Mouse (Mus musculus) monocyte, adult 5-6 weeks (primary cell): Measurements from ENCODE around the gene Hivep3. TPM values are rescaled to one million over a fixed set of nuclear protein-coding genes. Genes with fewer than 3 reads are reported as not detected.

Experiments
- ATAC-seq: fragments of 153-309, 156-312 bp; replicated peaks from 2 replicates; pipeline ENCODE4 v1.8.0; 2017; ENCODE audit warnings: mild to moderate bottlenecking; ENCODE audit not compliant: low TSS enrichment, insufficient number of reproducible peaks, severe bottlenecking, poor library complexity, low FRiP score
- total RNA-seq: library from RNA; stranded (forward); fragments of 200-1000, 200-491, 200-594 nt; gene quantifications from 3 replicates; pipeline ENCODE4 v1.2.3, GENCODE M21; 2017

Hivep3 gene
- 3.1 to 14.0 TPM (median 4.5 TPM) in 3 replicates for total RNA-seq

DNA sequence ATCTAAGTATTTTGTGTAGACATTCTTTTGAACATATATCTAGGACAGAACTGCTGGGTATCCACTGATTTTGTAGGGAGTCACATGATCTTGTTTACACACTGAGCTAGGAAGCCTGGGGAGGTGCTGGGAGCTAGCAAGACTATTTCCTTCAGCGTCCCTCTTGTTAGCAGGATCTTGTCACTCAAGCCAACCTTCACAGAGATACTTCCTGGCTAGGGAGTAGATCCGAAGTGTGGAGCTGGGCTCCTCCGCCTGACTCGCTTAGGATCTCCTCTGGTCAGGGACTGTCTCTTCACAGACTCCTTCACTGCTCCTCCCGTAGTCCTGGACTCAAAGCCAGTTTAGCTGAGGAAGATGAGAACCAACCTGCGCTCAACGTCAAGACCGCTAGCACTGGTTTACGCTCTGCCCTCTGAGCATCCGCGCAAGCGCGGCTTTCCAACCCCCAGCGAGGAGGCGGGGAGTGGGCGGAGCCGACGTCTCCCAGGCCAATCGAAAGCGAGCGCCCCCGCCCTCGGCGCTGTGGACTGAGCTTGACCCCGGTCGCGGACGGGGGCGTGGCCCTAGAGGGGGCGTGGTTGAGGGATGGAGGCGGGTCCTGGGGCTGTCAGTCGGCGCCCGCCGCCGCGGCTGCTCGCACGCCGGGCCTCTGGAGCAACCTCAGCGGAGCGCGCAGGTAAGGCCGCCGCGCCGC, at the start of gene Hivep3:
Hivep3 (plus strand) TSS at position 601 of the 697 bp plus-strand sequence.
- ATAC-seq, result peak; percentile 95

DNA sequence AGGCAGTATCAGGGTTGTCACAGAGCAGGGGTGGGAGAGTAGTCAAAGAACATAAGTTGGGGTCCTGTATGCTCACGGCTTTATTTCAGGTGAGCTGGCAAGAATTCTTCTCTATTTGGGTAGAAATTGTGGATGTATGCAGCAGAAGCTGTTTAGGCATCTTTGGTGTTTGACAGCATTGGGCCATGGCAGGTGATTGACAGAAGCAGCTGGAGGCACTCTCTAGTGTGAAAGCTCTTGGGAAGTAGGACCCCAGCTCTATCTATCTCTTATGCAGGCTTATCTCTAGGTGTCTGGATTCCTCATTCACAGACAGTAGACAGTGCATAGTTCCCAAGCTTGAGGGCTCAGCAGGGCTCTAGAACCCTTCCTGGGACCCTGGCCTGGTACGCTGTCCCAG, 47.8 kb upstream of the Hivep3 start:
- ATAC-seq, result no peak

DNA sequence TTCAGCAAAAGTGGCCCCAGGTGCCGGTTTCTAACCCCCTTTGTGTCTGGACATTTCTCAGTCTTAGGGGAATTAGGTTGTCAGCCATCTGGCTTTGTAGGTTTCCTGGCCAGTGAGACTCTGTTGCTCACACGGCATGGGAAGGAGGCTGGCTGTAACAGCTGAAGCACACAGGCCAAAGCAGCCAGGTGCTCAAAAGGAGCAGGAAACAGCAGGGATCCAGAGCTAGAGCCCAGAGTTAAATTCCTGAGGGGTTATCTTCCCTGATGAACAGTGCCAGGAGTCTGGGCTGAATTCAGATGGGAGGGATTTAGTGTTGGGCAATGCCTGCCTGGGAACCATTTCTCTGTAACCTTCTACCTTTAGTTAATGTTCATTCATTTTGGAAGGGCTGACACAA, 35.2 kb upstream of the Hivep3 start:
- ATAC-seq, result no peak

DNA sequence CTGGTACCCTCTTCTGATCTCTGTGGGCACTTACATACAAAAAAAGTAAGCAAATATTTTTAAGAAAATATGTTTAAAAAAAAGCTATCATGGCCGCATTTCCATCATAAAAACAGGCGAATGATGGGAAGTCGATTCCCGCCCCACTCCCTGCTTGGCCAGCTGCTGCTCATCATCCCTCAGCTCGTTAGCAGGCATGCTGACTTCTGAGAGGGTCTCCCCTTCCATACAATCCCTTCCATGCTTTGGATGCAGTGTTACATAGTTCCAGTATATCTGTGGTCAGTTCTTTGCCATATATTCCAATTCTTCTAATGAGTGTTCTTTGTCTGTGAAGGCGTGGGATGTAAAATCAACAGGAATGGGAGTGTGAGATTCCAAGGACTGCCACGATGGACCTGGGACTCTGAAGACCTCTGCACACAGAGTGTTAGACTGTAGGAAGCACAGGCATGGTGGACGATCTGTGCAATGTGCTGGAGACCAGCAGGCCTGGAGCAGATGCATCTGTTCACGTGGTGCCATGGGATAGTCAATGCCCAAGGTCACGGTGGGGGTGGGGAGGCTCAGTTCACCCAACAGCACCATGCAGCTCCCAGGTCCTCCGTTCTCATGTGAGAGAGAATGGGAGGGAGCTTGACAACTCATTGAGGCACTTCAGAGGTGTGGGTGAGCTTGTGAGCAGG, 32.2 kb upstream of the Hivep3 start:
- ATAC-seq, result no peak

DNA sequence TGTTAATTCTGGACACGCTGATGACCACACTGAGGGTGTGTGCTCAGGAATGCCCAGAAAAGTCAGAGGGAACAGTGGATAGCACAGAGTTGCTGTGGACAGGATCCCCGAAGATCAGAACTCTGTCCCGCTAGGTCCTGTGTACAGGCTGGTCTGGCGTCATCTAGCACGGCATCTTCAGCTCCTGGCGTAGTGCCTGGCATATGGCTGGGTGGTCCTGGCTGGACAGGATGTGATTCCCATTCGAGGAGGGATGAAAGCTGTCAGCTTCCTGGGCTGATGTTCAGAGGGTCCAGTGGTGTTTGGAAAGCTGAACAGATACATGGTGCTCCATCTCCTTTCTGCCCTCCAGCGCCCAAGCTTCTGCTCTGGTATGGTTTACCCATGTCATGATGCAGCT, 29.6 kb upstream of the Hivep3 start:
- no peak for ATAC-seq

DNA sequence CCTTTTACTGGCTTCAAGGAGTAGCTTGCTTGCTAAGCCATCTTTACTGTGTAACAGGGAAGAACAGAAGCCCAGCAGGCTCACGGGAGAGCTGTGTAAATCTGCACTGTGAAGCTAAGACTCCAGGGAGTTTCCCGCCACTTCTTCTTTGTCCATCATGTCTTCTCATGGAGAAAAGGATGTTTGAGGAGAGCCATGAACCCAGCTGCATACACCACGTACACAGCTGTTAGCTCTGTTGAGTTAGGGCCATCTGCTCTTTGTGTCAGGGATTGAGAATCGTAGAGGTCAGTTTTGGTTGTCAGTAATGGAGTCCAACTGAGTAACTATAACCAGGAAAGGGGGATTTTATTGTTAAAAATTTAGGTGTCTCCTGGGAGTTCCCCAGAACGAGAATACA, 26.3 kb upstream of the Hivep3 start:
- no peak for ATAC-seq

DNA sequence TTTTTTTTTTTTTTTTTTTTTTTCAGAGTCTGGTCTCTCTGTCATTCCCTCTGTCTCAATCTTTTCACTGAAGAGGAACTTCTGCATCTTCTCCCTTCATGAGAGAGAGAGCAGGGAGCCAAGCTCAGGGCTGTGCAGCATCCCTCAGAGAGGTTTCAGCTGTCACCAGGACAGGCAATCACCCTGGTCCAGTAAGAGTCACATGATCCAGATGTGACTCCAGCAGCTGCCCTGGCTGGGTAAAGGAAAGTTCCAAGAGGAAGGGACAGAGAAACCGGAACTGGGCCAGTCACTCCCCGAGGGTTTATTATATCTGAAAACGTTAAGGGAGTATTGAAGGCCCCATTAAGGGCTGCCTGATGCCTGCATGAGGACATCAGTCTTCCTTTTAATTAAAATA, 25.8 kb upstream of the Hivep3 start:
- ATAC-seq, result no peak

DNA sequence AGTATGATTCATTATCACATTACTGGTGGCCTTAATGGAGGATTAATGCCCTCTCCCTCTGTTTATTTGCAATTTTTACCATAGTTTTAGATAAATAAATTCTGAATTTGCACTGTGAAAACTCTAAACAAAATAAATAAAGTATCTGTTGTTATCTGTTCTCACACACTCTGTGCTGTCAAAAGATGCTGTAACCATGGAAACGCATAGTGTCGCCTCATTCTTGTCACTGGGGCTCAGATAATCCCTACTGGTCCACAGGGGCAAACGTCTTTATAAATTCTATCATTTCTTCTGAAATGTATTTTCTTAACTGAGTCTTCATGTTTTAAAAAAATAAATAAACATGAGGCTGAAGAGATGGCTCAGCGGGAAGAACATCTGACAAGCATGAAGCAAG, 23.4 kb upstream of the Hivep3 start:
- ATAC-seq, result no peak

DNA sequence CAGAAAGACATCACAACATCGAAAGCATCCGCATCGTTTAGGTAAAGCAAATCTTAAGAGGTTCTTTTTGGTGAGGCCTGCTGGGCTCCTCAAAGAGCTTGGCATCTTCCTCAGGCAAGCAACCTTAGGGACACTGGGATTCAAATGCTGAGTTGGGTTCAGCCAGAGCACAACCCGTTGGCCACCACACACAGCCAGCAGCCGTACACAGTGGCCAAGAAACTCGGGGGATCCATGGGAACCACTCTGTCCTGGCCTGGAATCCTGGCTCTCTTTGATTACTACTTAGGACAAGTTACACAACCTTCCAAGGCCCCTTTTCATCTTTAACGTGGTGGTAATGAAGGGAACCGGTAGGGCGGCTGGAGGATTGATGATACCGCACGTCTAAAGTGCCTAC, 16.1 kb upstream of the Hivep3 start:
- no peak for ATAC-seq

DNA sequence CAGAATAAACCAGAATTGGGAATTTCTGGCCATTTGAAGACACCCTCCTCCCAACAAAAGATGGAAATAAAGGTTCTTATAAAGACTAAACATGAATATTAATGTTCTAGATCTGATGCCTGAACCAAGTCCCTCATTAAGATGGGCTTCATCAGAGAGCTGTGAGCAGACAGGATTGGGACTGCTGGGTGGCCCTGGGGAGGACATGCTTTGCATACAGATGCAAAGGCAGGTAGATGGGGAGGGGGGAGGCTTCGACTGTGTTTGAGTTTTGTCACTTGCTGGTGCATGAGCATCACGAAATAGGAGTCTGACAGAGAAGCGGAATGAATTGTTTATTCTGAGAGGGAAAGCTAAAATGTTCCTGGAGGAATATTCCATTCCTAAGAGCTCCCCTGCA, 12.1 kb upstream of the Hivep3 start:
- ATAC-seq, result no peak

DNA sequence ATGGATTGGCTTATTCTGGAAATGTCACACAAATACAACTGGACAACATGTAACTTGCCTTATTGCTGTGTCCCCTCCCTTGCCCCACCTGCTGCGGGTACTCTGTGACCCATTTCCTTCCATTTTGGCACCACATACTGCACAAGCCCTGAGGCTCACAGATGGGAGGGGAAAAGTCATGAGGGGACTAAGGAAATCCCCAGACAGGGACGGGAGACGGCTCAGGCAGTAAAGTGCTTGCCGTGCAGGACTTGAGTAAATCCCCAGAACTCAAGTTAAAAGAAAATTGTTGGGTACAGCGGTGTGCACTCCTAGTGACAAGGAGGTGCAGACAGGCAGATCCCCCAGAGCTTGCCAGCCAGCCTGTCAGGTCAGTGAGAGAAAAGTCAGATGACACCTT, 7.5 kb upstream of the Hivep3 start:
- no peak for ATAC-seq

DNA sequence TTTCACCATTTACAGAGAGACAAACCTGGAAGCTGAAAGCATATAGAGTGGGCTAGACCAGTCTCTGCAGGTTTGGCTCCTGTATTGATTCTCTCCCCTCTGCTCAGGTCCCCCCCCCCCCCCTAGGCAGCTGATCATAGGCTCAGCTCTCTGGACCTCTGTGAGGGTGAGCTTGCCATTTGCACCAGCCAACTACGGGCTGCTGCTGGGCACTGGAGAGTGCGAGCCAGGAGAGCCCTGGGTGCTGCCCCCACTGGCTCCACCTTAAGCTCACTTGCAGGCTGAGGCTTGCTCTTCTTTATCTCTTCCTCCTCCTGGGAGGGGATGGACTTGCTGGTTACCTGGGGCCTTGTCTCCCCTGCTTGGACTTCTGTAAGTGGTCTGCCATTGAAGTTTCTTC, 5.7 kb upstream of the Hivep3 start:
- ATAC-seq, result no peak

DNA sequence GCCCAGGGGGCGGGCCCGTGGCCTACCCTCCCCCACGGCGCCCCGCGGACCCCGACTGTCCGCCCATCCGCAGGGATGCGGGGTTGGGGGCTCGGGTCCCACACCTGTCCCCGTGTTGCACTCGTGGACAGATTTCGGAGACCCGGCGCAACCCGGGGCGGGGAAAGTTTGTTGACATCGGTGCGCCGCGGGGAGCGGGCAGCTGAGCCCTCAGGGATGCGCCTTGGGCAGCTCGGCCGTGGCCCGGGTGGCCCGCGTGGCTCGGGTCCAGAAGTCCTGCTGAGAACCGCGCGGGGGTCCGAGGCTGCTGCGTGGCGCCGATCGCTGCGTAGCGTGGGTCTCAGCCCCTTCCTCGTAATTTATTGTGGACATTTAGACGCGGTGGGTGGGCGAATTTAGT, 358 bp downstream of the Hivep3 start:
- no peak for ATAC-seq

DNA sequence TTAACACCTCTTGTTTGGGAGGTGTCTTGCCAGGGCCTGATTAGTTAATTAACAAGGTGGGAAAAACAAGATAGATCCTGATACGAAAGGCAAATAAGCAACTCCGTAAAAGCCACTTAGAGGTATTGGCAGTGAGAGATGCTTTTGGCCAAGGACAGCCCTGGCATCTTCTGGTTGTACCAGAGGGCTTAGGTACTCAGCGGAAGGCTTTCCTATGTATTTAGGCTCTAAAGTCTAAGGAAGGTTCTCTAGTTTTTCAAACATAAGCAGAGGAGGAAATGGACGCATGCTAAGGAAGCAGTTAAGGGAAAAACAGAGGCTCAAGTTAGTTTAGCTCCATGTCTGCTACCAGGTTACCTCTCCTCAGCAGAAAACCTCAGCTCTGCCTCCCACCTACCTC, 768 bp downstream of the Hivep3 start:
- no peak for ATAC-seq

DNA sequence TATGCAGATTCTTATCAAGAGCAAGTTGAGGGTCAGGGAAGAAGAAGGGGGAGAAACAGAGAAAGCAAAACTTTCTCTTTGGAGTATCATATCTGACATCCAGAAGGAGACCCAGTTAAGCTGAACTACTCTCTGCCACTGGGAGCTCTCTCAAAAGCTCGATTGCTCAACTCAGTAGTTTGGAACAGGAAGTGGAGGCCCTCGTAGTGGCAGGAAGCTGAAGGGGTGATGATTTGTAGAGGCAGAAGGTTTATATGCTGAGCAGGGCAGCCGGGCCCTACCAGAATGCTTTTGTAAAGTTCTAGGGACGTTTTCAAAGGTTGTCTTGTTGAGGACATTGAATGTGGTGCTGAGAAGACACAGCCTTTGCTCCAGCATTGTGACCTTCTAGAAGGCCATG, 5.1 kb downstream of the Hivep3 start:
- ATAC-seq, result peak; percentile 67; the same call in 1 of the 2 replicates

DNA sequence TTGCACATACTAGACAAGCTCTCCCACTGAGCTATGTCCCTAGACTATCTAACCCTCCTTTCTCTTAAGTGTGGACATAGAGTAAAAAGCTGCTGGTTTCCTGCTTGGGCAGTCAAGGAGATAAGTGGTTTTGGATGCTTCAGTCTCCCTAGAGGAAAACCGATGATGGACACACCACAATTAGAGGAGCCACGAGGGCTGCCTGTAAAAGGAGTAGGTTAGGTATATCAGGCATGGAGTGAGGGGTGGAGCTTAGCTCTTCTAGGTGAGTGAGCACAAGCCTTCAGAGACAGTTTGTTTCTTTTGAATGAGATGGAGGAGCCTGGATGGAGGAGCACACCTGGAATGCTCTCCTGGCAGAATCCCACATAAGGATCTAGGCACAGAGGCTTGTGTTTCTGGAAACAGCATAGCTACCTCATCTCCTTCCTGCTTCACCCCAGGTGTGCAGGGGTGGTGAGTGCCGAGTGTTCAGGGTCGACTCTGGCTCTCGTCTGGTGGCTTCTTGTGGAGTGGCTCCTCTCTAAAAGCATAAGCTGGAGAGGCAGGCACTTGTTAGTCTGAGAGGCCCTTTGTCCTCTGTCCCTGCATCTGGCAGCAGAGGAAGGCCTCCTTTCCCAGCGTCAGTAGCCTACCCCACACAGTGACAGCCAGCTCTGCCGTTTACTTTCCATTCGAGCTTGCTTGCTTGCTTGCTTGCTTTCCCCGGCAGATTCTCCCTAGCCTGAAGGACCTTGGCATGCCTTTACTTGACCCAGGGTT, 5.9 kb downstream of the Hivep3 start:
- ATAC-seq, result no peak

DNA sequence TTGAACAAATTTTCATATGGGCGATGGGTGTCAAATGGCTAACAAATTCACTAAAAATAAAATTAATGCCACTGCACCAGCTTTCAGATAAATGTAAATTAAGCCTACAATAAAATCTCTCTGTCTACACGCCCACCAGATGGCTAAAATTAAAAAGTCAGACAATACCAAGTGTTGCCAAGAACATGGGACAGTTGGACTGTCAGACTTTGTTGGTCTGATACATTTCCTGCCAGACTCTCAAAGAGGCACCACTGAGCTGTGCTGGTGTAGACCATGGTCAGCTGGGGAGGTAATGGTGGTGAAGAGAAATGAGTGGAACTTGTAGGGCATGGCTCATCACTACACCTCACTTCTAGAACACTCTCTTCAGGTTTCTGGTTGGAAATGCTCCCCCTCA, 14.8 kb downstream of the Hivep3 start:
- ATAC-seq, result no peak

DNA sequence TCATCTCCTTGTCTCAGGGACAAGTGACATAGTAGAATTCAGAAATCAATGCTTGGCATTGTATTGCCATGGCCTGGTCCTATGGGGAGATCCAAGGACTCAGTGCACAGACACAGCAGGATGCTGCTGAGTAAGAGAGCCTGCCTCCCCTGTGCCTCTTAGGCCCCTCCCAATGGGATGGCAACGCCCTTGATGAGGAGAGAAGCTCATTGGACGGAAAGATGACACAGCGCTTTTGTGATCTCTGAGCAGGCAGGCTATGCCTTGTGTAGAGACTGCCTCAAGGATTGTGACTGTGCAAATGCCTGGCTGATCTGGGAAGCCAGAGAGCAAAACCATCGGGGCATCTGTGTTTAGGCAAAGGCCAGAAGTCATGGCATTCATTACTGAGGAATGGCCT, 16.6 kb downstream of the Hivep3 start:
- no peak for ATAC-seq

DNA sequence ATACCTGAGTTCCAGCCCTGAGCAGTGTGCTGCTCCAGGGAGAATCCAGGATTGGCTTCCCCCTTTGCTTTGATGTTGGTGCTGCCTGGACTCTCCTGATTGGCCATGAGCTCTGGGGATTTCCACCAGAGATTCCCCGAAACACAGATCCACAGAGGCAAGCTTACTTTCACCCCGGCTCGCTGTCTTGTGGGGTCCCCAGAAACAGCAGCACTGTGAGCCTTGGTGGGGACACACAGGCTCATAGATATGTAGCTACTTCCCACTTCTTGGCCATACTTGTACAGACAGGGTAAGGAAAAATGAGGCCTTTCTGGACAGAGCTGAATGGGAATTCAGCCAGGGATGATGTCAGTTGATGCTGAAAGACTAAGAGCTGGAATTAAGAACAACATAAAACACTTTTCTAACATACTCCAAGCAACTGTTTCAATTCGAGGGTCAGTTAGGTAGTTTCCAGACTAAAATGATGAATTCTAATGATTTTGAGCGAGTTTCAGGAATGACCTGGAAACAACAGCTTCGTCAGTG, 17.2 kb downstream of the Hivep3 start:
- no peak for ATAC-seq
